In genomic region chr6:87810713-87811669, GRCm38 (mm10) we compare ENCODE assay signal across 1 mouse cellular context.
TF ChIP-seq lines count a peak whose summit lies in the region.

No protein-coding gene starts in this region.

TF ChIP-seq in MEL, 35 proteins besides CTCF, POLR2A, EP300 and RAD21 (continued from another document):
- TF ChIP-seq UBTF (IDR thresholded peaks at IDR 0.05; ENCODE audit: borderline replicate concordance, insufficient read depth, low read depth, low read length) = no peak
- TF ChIP-seq GATA1 (IDR thresholded peaks at IDR 0.05; ENCODE audit: low read depth, low read length) = no peak
- no peak for TF ChIP-seq CHD2 (IDR thresholded peaks at IDR 0.05; ENCODE audit: low read length)
- TF ChIP-seq POLR2AphosphoS2 (IDR thresholded peaks at IDR 0.05; ENCODE audit: low read length) = no peak; the same call in 1 of the 2 replicates
- no peak for TF ChIP-seq ZNF384 (IDR thresholded peaks at IDR 0.05; ENCODE audit: low read depth, low read length)
- TF ChIP-seq SIN3A (IDR thresholded peaks at IDR 0.05; ENCODE audit: low read length) = peak; percentile 43; the same call in 1 of the 2 replicates
- TF ChIP-seq MXI1 (IDR thresholded peaks at IDR 0.05; ENCODE audit: low read depth, low read length) = peak; percentile 20; the same call in 1 of the 2 replicates
- TF ChIP-seq CHD1 (IDR thresholded peaks at IDR 0.05; ENCODE audit: low read depth, low read length) = no peak
- TF ChIP-seq JUND (IDR thresholded peaks at IDR 0.05; ENCODE audit: low read depth, low read length) = no peak
- TF ChIP-seq ZMIZ1 (IDR thresholded peaks at IDR 0.05; ENCODE audit: low read depth, low read length) = no peak
- TF ChIP-seq MEF2A (IDR thresholded peaks at IDR 0.05; ENCODE audit: extremely low read depth, insufficient replicate concordance, low read depth, low read length, poor library complexity, severe bottlenecking) = no peak
- no peak for TF ChIP-seq MYC (IDR thresholded peaks at IDR 0.05; ENCODE audit: low read depth, low read length)
- no peak for TF ChIP-seq NRF1 (IDR thresholded peaks at IDR 0.05; ENCODE audit: insufficient read depth, low read depth, low read length, poor library complexity, severe bottlenecking)
- peak; percentile 48; the same call in 1 of the 2 replicates for TF ChIP-seq ELF1 (IDR thresholded peaks at IDR 0.05; ENCODE audit: low read depth, low read length)
- no peak for TF ChIP-seq MAFK (IDR thresholded peaks at IDR 0.05; ENCODE audit: borderline replicate concordance, low read depth, low read length)
- TF ChIP-seq MAZ (IDR thresholded peaks at IDR 0.05; ENCODE audit: low read depth, low read length) = no peak
- no peak for TF ChIP-seq BHLHE40 (IDR thresholded peaks at IDR 0.05; ENCODE audit: borderline replicate concordance, low read depth, low read length)
- TF ChIP-seq NELFE (IDR thresholded peaks at IDR 0.05; ENCODE audit: low read depth, low read length) = no peak
- TF ChIP-seq SMC3 (IDR thresholded peaks at IDR 0.05; ENCODE audit: low read depth, low read length) = no peak
- no peak for TF ChIP-seq ZC3H11A (IDR thresholded peaks at IDR 0.05; ENCODE audit: low read depth, low read length)
- no peak for TF ChIP-seq E2F4 (IDR thresholded peaks at IDR 0.05; ENCODE audit: borderline replicate concordance, low read depth, low read length)
- TF ChIP-seq HCFC1 (IDR thresholded peaks at IDR 0.05; ENCODE audit: low read depth, low read length) = no peak
- TF ChIP-seq MYB (IDR thresholded peaks at IDR 0.05; ENCODE audit: low read depth, low read length) = no peak
- TF ChIP-seq TCF12 (IDR thresholded peaks at IDR 0.05; ENCODE audit: low read depth, low read length) = no peak
- no peak for TF ChIP-seq ZKSCAN1 (IDR thresholded peaks at IDR 0.05; ENCODE audit: low read depth, low read length)
- 0 out of 2 replicates have a peak, but pooled peaks have one; percentile 15 for TF ChIP-seq TBP (IDR thresholded peaks at IDR 0.05; ENCODE audit: low read depth, low read length)
